Mouse (Mus musculus) limb, embryonic 14.5 days (tissue): Measurements from ENCODE around the gene Tm9sf2. TPM values are rescaled to one million over a fixed set of nuclear protein-coding genes. Genes with fewer than 3 reads are reported as not detected.

Experiments
- ATAC-seq: fragments of 200-750 bp; cut with Nextera tagmentation; 2 replicates; pipeline ENCODE4 v1.8.0; 2017; ENCODE audit warnings: low read depth, moderate number of reproducible peaks, moderate TSS enrichment; ENCODE audit not compliant: low FRiP score
- DNase-seq: peaks from one replicate; pipeline ENCODE4 v3.0.0-alpha.2; 2015; ENCODE audit warnings: low spot score
- H3K27ac ChIP-seq: fragments of 300-500 bp; sonication (generic); replicated peaks from 2 replicates; pipeline ENCODE4 v1.5.1; 2014; ENCODE audit warnings: low read depth, mild to moderate bottlenecking, low read length, moderate library complexity, mixed read lengths
- H3K27me3 ChIP-seq: fragments of 300-500 bp; sonication (generic); 2 replicates; pipeline ENCODE4 v1.6.1; 2014; ENCODE audit warnings: low read length, mixed read lengths; ENCODE audit not compliant: control insufficient read depth, insufficient read depth
- H3K36me3 ChIP-seq: fragments of 300-500 bp; sonication (generic); 2 replicates; pipeline ENCODE4 v1.6.1; 2014; ENCODE audit warnings: mild to moderate bottlenecking, low read length, moderate library complexity, mixed read lengths; ENCODE audit not compliant: control insufficient read depth, insufficient read depth
- H3K4me1 ChIP-seq: fragments of 300-500 bp; sonication (generic); 2 replicates; pipeline ENCODE4 v1.6.1; 2014; ENCODE audit warnings: antibody characterized with exemption, low read length, mixed read lengths; ENCODE audit not compliant: control insufficient read depth, insufficient read depth
- H3K4me2 ChIP-seq: fragments of 300-500 bp; sonication (generic); replicated peaks from 2 replicates; pipeline ENCODE4 v1.6.1; 2014; ENCODE audit warnings: low read depth, mild to moderate bottlenecking, low read length, moderate library complexity; ENCODE audit not compliant: severe bottlenecking
- H3K4me3 ChIP-seq: fragments of 300-500 bp; sonication (generic); replicated peaks from 2 replicates; pipeline ENCODE4 v1.5.1; 2014; ENCODE audit warnings: low read length
- H3K9ac ChIP-seq: fragments of 300-500 bp; sonication (generic); 2 replicates; pipeline ENCODE4 v1.6.1; 2014; ENCODE audit warnings: mild to moderate bottlenecking, low read depth, low read length, moderate library complexity; ENCODE audit not compliant: severe bottlenecking
- H3K9me3 ChIP-seq: fragments of 300-500 bp; sonication (generic); 2 replicates; pipeline ENCODE4 v1.6.1; 2016; ENCODE audit warnings: low read length; ENCODE audit not compliant: control insufficient read depth
- POLR2A ChIP-seq: fragments of 200-500 bp; IDR thresholded peaks from 2 replicates; pipeline ENCODE4 v1.8.0; 2012; ENCODE audit warnings: inconsistent platforms, mild to moderate bottlenecking, moderate library complexity, borderline replicate concordance; ENCODE audit not compliant: insufficient read depth, insufficient read length; ENCODE audit errors: extremely low read depth
- WGBS: fragments of 180-500 bp; shearing (Covaris S2); extraction: QIAGEN DNeasy Blood & Tissue Kit; methylation state at CpG from one replicate; pipeline ENCODE4 v1.1.7; 2014; 5-methylcytosine and 5-hydroxymethylcytosine counted together
- polyA plus RNA-seq, 2 experiments: library from polyadenylated mRNA; depleted of rRNA in 1 of 2; stranded (reverse) in 1 of 2; unstranded in 1 of 2; fragments of >200 nt; fragmentation: Nextera tagmentation in 1 of 2; extraction: Ambion mirVana in 1 of 2; gene quantifications; 2 replicates each; pipeline versions ENCODE4 v1.2.1 to v1.2.3; 2012 to 2014

Gene Tm9sf2
- polyA plus RNA-seq, 2 experiments = 92.5 to 154 TPM

DNA sequence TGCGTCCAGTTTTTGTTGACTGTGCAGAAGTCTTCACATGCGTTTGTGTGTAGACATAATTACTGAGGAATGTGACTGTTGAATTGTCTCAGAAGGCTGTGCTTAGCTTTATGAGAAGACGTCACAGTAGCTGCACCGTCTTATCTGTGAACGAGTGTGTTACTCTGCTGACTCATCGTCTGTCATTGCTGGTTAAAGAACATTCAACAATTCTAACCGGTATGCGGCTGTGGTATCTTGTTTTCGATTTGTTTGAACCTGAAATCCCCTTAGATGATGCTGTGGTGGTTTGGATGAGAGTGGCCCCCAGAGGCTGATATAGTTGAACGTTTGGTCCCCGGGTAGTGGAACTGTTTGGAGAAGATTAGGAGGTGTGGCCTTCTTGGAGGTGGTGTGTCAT is 77.1 kb downstream of the Tm9sf2 start:
- Histone ChIP-seq H3K9ac (no peak overlapping the region), H3K4me1 (0 out of 2 replicates have a peak, but pooled peaks cover 2% of the 10 kb centered on the region), H3K27ac (no peak overlapping the region), H3K4me3 (no peak overlapping the region), H3K9me3 (no peaks in the 10 kb centered on the region), H3K36me3 (no peaks in the 10 kb centered on the region), H3K27me3 (no peaks in the 10 kb centered on the region), H3K4me2 (no peak overlapping the region)
- TF ChIP-seq POLR2A = no peak
- DNase-seq (no peak), ATAC-seq (no peak)
- 84% methylated on average over 11 of the region's 11 CpGs for WGBS

DNA sequence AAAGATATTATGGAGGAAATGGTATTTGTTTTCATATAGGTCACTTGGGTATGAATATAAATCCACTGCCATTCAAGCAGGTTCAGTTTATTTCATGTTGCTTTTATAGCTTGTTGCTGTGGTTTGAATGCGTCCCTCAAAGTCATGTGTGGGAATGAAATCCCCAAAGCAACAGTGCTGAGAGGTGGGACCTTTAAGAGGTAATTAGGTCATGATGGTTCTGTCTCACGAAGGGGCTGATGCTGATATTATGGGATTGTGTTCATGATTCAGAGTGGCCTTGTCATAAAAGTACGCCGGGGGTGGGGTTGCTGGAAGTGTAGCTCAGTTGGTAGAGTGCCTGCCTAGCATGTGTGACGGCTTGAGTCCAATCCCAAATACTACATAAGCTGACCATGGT is 81.4 kb downstream of the Tm9sf2 start:
- no peaks in the 10 kb centered on the region for H3K27me3 ChIP-seq
- H3K4me2 ChIP-seq = no peak overlapping the region
- 0 out of 2 replicates have a peak, but pooled peaks have one; percentile 16 for ATAC-seq

GRCm38 (mm10) chr14:122189901-122190300 is 83.1 kb downstream of the Tm9sf2 start:
- 75% methylated on average over 5 of the region's 5 CpGs for WGBS
- 0 out of 2 replicates have a peak, but pooled peaks cover 4% of the 10 kb centered on the region for H3K27me3 ChIP-seq
- ATAC-seq = no peak
- TF ChIP-seq POLR2A = no peak
- no peak overlapping the region for H3K4me3 ChIP-seq
- no peak overlapping the region for H3K9ac ChIP-seq
- no peak overlapping the region for H3K4me2 ChIP-seq
- H3K27ac ChIP-seq = no peak overlapping the region
- H3K4me1 ChIP-seq = no peaks in the 10 kb centered on the region
- DNase-seq = no peak
- no peaks in the 10 kb centered on the region for H3K36me3 ChIP-seq
- H3K9me3 ChIP-seq = no peaks in the 10 kb centered on the region

More for the DNA sequence above, 81.4 kb downstream of the Tm9sf2 start:
- Histone ChIP-seq H3K27ac (no peak overlapping the region), H3K9me3 (no peaks in the 10 kb centered on the region), H3K4me1 (no peaks in the 10 kb centered on the region), H3K4me3 (no peak overlapping the region), H3K36me3 (no peaks in the 10 kb centered on the region), H3K9ac (no peak overlapping the region)
- no peak for DNase-seq
- no peak for TF ChIP-seq POLR2A
- whole genome bisulfite sequencing = 22% methylated on average over 5 of the region's 5 CpGs

- WGBS = 25% methylated on average over 2 of the region's 2 CpGs
Observed at GRCm38 (mm10) chr14:122190527-122190926, 83.7 kb downstream of the Tm9sf2 start.

GRCm38 (mm10) chr14:122190941-122191510 is 84.2 kb downstream of the Tm9sf2 start:
- TF ChIP-seq POLR2A = no peak
- Histone ChIP-seq H3K36me3 (no peaks in the 10 kb centered on the region), H3K9ac (no peak overlapping the region), H3K4me1 (no peaks in the 10 kb centered on the region), H3K4me3 (no peak overlapping the region), H3K9me3 (no peaks in the 10 kb centered on the region), H3K27ac (no peak overlapping the region), H3K4me2 (no peak overlapping the region), H3K27me3 (0 out of 2 replicates have a peak, but pooled peaks cover 4% of the 10 kb centered on the region)
- DNase-seq = peak; percentile 63
- 18% methylated on average over 7 of the region's 7 CpGs for WGBS
- peak; percentile 6; the same call in 1 of the 2 replicates for ATAC-seq

More at GRCm38 (mm10) chr14:122190527-122190926, 83.7 kb downstream of the Tm9sf2 start:
- Histone ChIP-seq H3K9ac (no peak overlapping the region), H3K27me3 (0 out of 2 replicates have a peak, but pooled peaks cover 4% of the 10 kb centered on the region), H3K27ac (no peak overlapping the region), H3K9me3 (no peaks in the 10 kb centered on the region), H3K4me2 (no peak overlapping the region), H3K4me1 (no peaks in the 10 kb centered on the region), H3K36me3 (no peaks in the 10 kb centered on the region), H3K4me3 (no peak overlapping the region)
- ATAC-seq (no peak), DNase-seq (no peak)
- no peak for TF ChIP-seq POLR2A
